In the genomic region with DNA sequence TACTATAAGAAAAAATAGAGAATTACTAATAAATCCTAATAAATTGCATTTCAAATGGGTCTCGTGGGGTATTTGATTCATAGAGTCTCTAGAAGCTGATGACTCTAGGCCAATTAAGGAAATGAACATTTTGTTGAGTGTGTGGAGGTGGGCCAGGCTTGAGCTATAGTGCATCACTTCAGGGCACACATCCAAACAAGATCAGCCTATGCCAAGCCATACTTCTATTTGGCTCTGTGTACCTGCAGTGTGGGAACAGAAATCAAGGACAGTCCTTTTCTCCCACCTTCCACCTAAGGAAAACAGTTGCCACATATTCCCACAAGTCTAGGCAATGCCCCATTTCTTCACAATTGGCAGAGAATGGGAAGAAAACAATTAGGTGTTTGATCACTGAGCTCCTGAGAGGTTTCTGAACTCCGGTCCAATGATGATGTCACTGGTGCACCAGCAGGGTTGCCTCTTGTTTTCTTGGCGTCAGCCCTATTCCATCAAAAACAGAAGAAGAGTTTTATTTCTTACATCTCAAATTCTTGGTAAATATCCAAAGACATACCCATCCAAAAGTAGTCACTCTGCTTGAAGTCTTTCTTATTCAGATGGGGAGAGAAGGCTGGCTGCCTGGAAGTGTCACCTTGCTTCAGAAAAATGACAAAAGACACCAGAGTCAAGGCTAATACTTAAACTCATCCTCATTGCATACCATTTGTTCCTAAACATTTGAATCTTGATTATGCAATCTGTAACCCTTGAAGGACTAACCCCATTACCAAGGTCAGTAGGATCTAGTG, we compare ENCODE assay signal across 16 mouse cellular contexts.
DNase-seq lines count a peak whose midpoint lies in the region; ATAC-seq and TF ChIP-seq lines count a peak whose summit lies in the region.
"Had no signal": no experiment of that assay in that cellular context is flagged by ENCODE, and none has a peak within 500 bp of the region (broad histone marks: within the 10 kb centered on the region; RNA-seq: fewer than 3 reads in every experiment).

No protein-coding gene starts in this region.

- no peak overlapping the region for H3K9ac ChIP-seq in liver, adult 2 months (ENCODE audit: low read depth, low read length)
- H3K9ac ChIP-seq in liver, embryonic 12.5 days: no peak overlapping the region
- H3K9ac ChIP-seq: hindbrain, embryonic 14.5 days; lung, embryonic 15.5 days; stomach, embryonic 15.5 days had no signal

- WGBS in liver, adult 2 months: 66% methylated on average over 3 of the region's 3 CpGs
- WGBS in liver, embryonic 12.5 days (ENCODE audit: insufficient replicate concordance): 61% methylated on average over 3 of the region's 3 CpGs

- ATAC-seq in liver, embryonic 12.5 days: no peak

- no peaks in the 10 kb centered on the region for H3K4me1 ChIP-seq in liver, adult 2 months (ENCODE audit: control insufficient read depth, insufficient read depth, low read length)
- no peaks in the 10 kb centered on the region for H3K4me1 ChIP-seq in liver, embryonic 12.5 days
- H3K4me1 ChIP-seq: lung, embryonic 15.5 days; stomach, embryonic 15.5 days had no signal

- TF ChIP-seq CTCF in liver, adult 2 months (IDR thresholded peaks at IDR 0.05; ENCODE audit: low read depth, low read length): no peak

- H3K27me3 ChIP-seq in liver, adult 2 months (ENCODE audit: control insufficient read depth, insufficient read depth, low read length): no peaks in the 10 kb centered on the region
- no peaks in the 10 kb centered on the region for H3K27me3 ChIP-seq in liver, embryonic 12.5 days (replicated peaks)
- H3K27me3 ChIP-seq: CH12.LX; lung, embryonic 15.5 days; stomach, embryonic 15.5 days had no signal

- no peaks in the 10 kb centered on the region for H3K79me2 ChIP-seq in liver, adult 2 months (ENCODE audit: control insufficient read depth, insufficient read depth, low read length)

- H3K4me2 ChIP-seq in liver, embryonic 12.5 days: no peak overlapping the region
- H3K4me2 ChIP-seq: hindbrain, embryonic 14.5 days; liver, embryonic 11.5 days; lung, embryonic 15.5 days; stomach, embryonic 15.5 days had no signal

- no peaks in the 10 kb centered on the region for H3K9me3 ChIP-seq in liver, embryonic 12.5 days (replicated peaks)
- H3K9me3 ChIP-seq: lung, embryonic 15.5 days; stomach, embryonic 15.5 days had no signal

- no peaks in the 10 kb centered on the region for H3K36me3 ChIP-seq in liver, adult 2 months (ENCODE audit: control insufficient read depth, insufficient read depth, low read length)
- H3K36me3 ChIP-seq in liver, embryonic 12.5 days: no peaks in the 10 kb centered on the region
- H3K36me3 ChIP-seq: lung, embryonic 15.5 days; stomach, embryonic 15.5 days had no signal

- peak; percentile 9 for DNase-seq in adrenal gland, postnatal 14 days
- no peak for DNase-seq in adrenal gland, postnatal 25 days
- DNase-seq in liver, adult 2 months (ENCODE audit: extremely low read depth, low read depth, low spot score): peak; percentile 27
- DNase-seq in cerebellum, adult 9-10 months: peak; percentile 34
- peak; percentile 99 for DNase-seq in gonadal fat pad, adult 2 months (ENCODE audit: low read depth)
- DNase-seq in heart, adult 18-20 months: no peak
- DNase-seq in gastrocnemius, adult 8-10 months (ENCODE audit: low spot score in 2 of 2): no peak
- DNase-seq: embryo, embryonic 11 days had no signal

- no peak overlapping the region for H3K27ac ChIP-seq in liver, adult 2 months (replicated peaks; ENCODE audit: insufficient read depth, low read depth, low read length)
- no peak overlapping the region for H3K27ac ChIP-seq in liver, embryonic 12.5 days
- H3K27ac ChIP-seq: heart, adult 2 months; hindbrain, embryonic 14.5 days; lung, embryonic 15.5 days; stomach, embryonic 15.5 days had no signal

- no peak overlapping the region for H3K4me3 ChIP-seq in liver, adult 2 months (ENCODE audit: insufficient read depth, low read depth, low read length)
- H3K4me3 ChIP-seq in liver, embryonic 12.5 days: no peak overlapping the region
- H3K4me3 ChIP-seq: erythroblast, embryonic 14.5 days; heart, adult 2 months; lung, embryonic 15.5 days; stomach, embryonic 15.5 days had no signal

- TF ChIP-seq POLR2A in liver, adult 2 months (IDR thresholded peaks at IDR 0.05; ENCODE audit: extremely low read depth, insufficient read depth, low read length): no peak

Comparison
In these comparisons a context has a peak if more than half of its experiments do, and no peak if none do; other contexts are left out.
1. DNase-seq: peak in adrenal gland, postnatal 14 days (single experiment), liver, adult 2 months (single experiment), cerebellum, adult 9-10 months (single experiment) and gonadal fat pad, adult 2 months (single experiment); none in adrenal gland, postnatal 25 days (single experiment), heart, adult 18-20 months (0 of 2) and gastrocnemius, adult 8-10 months (0 of 2).